Mouse (Mus musculus) midbrain, postnatal 0 days (tissue): Measurements from ENCODE around the gene Tyw5. TPM values are rescaled to one million over a fixed set of nuclear protein-coding genes. Genes with fewer than 3 reads are reported as not detected.

ENCODE experiments used
- ATAC-seq: fragments of 200-750 bp; cut with Nextera tagmentation; 2 replicates; pipeline ENCODE4 v1.8.0; 2017; ENCODE audit warnings: moderate number of reproducible peaks, mild to moderate bottlenecking, moderate TSS enrichment, moderate library complexity; ENCODE audit not compliant: low FRiP score
- DNase-seq: peaks from one replicate; pipeline ENCODE4 v3.0.0-alpha.2; 2015; ENCODE audit warnings: low spot score
- H3K27ac ChIP-seq: fragments of 300-500 bp; sonication (generic); 2 replicates; pipeline ENCODE4 v1.5.1; 2014; ENCODE audit warnings: low read depth, mild to moderate bottlenecking, low read length, mixed read lengths
- H3K27me3 ChIP-seq: fragments of 300-500 bp; sonication (generic); 2 replicates; pipeline ENCODE4 v1.6.1; 2014; ENCODE audit warnings: low read length, control low read depth, mixed read lengths; ENCODE audit not compliant: insufficient read depth
- H3K36me3 ChIP-seq: fragments of 300-500 bp; sonication (generic); 2 replicates; pipeline ENCODE4 v1.6.1; 2014; ENCODE audit warnings: low read length, control low read depth, mixed read lengths; ENCODE audit not compliant: insufficient read depth
- H3K4me1 ChIP-seq: fragments of 300-500 bp; sonication (generic); 2 replicates; pipeline ENCODE4 v1.6.1; 2014; ENCODE audit warnings: mild to moderate bottlenecking, control low read depth, antibody characterized with exemption, low read length, mixed read lengths; ENCODE audit not compliant: insufficient read depth
- H3K4me2 ChIP-seq: fragments of 300-500 bp; sonication (generic); 2 replicates; pipeline ENCODE4 v1.6.1; 2014; ENCODE audit warnings: low read depth, mild to moderate bottlenecking, low read length, mixed read lengths; ENCODE audit not compliant: poor library complexity, severe bottlenecking
- H3K4me3 ChIP-seq: fragments of 300-500 bp; sonication (generic); 2 replicates; pipeline ENCODE4 v1.5.1; 2014; ENCODE audit warnings: low read depth, mild to moderate bottlenecking, low read length, moderate library complexity
- H3K9ac ChIP-seq: fragments of 300-500 bp; sonication (generic); replicated peaks from 2 replicates; pipeline ENCODE4 v1.6.1; 2014; ENCODE audit warnings: mild to moderate bottlenecking, low read length, moderate library complexity, mixed read lengths; ENCODE audit not compliant: poor library complexity, severe bottlenecking
- H3K9me3 ChIP-seq: fragments of 300-500 bp; sonication (generic); 2 replicates; pipeline ENCODE4 v1.6.1; 2016; ENCODE audit warnings: low read length, control low read depth
- CTCF ChIP-seq: IDR thresholded peaks from 2 replicates; pipeline ENCODE4 v1.5.1; 2016; ENCODE audit warnings: antibody characterized with exemption, mild to moderate bottlenecking
- WGBS: fragments of 180-500 bp; shearing (Covaris S2); extraction: QIAGEN DNeasy Blood & Tissue Kit; methylation state at CpG from one replicate; pipeline ENCODE4 v1.1.7; 2014; 5-methylcytosine and 5-hydroxymethylcytosine counted together
- polyA plus RNA-seq: library from polyadenylated mRNA; unstranded; fragments of >200 nt; fragmentation: Nextera tagmentation; extraction: Ambion mirVana; gene quantifications from 2 replicates; pipeline ENCODE4 v1.2.1, GENCODE M21; 2015
- total RNA-seq: library from RNA; depleted of rRNA; stranded (reverse); fragments of >200 nt; gene quantifications from 2 replicates; pipeline ENCODE4 v1.2.3, GENCODE M21; 2014

Tyw5 gene
- total and polyA plus RNA-seq, 2 experiments from 2014 or later: 17.9 to 30.4 TPM

- H3K9ac ChIP-seq: no peak overlapping the region
- H3K27me3 ChIP-seq: no peaks in the 10 kb centered on the region
- no peak overlapping the region for H3K27ac ChIP-seq
- no peak overlapping the region for H3K4me2 ChIP-seq
- 95% methylated on average over 2 of the region's 2 CpGs for WGBS
- no peak for TF ChIP-seq CTCF
- ATAC-seq (no peak), DNase-seq (no peak)
- H3K4me3 ChIP-seq: no peak overlapping the region
- no peaks in the 10 kb centered on the region for H3K9me3 ChIP-seq
- H3K4me1 ChIP-seq: peaks cover 15% of the 10 kb centered on the region
- peaks cover 15% of the 10 kb centered on the region for H3K36me3 ChIP-seq
Measured at GRCm38 (mm10) chr1:57408994-57409393, 2.1 kb upstream of the Tyw5 start.

DNA sequence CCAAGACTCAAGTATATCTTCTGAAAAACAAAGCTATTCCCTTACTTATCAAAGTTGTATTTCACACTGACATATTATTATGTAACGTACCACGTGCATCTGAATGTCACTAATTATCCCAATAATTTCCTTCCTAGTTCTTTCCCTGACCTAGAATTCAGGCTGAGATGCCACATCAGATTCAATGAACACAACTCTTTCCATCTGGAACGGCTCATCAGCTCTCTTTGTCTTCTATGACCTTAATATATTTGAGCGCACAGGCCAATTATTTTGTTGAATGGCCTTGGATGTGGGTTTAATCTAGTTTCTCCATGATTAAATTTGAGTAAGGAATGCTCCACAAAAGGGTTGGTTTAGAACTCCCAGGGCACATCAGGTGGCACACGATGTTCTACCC is 4.8 kb downstream of the Tyw5 start:
- no peak for TF ChIP-seq CTCF
- Histone ChIP-seq H3K36me3 (peaks cover 21% of the 10 kb centered on the region; the same call in 1 of the 2 replicates), H3K4me3 (no peak overlapping the region), H3K27me3 (no peaks in the 10 kb centered on the region), H3K4me1 (peaks cover 4% of the 10 kb centered on the region; the same call in 1 of the 2 replicates), H3K4me2 (no peak overlapping the region), H3K9ac (no peak overlapping the region), H3K9me3 (no peaks in the 10 kb centered on the region), H3K27ac (no peak overlapping the region)
- DNase-seq (no peak), ATAC-seq (no peak)
- WGBS: 96% methylated on average over 5 of the region's 5 CpGs

- no peak overlapping the region for H3K27ac ChIP-seq
- ATAC-seq: no peak
Measured at GRCm38 (mm10) chr1:57400877-57401276, 6.0 kb downstream of the Tyw5 start.

GRCm38 (mm10) chr1:57400321-57400720 is 6.6 kb downstream of the Tyw5 start:
- DNase-seq (no peak), ATAC-seq (no peak)
- TF ChIP-seq CTCF: no peak
- 88% methylated on average over 2 of the region's 2 CpGs for WGBS
- Histone ChIP-seq H3K4me3 (no peak overlapping the region), H3K4me2 (no peak overlapping the region), H3K4me1 (peaks cover 1% of the 10 kb centered on the region; the same call in 1 of the 2 replicates), H3K27me3 (no peaks in the 10 kb centered on the region), H3K9ac (no peak overlapping the region), H3K36me3 (peaks cover 25% of the 10 kb centered on the region; the same call in 1 of the 2 replicates), H3K9me3 (no peaks in the 10 kb centered on the region), H3K27ac (no peak overlapping the region)

More at GRCm38 (mm10) chr1:57400877-57401276, 6.0 kb downstream of the Tyw5 start:
- Histone ChIP-seq H3K4me2 (no peak overlapping the region), H3K4me3 (no peak overlapping the region), H3K9me3 (no peaks in the 10 kb centered on the region), H3K36me3 (peaks cover 22% of the 10 kb centered on the region; the same call in 1 of the 2 replicates), H3K9ac (no peak overlapping the region), H3K4me1 (peaks cover 4% of the 10 kb centered on the region; the same call in 1 of the 2 replicates), H3K27me3 (no peaks in the 10 kb centered on the region)
- WGBS: 92% methylated on average over 2 of the region's 2 CpGs
- DNase-seq: no peak
- no peak for TF ChIP-seq CTCF

GRCm38 (mm10) chr1:57394051-57394450 is 12.8 kb downstream of the Tyw5 start:
- Histone ChIP-seq H3K9ac (no peak overlapping the region), H3K27ac (no peak overlapping the region), H3K36me3 (peaks cover 32% of the 10 kb centered on the region; the same call in 1 of the 2 replicates), H3K27me3 (no peaks in the 10 kb centered on the region), H3K4me2 (no peak overlapping the region), H3K4me1 (no peaks in the 10 kb centered on the region), H3K4me3 (no peak overlapping the region), H3K9me3 (no peaks in the 10 kb centered on the region)
- WGBS: 61% methylated on average over 3 of the region's 3 CpGs
- TF ChIP-seq CTCF: peak; percentile 90
- ATAC-seq (no peak; the same call in 1 of the 2 replicates), DNase-seq (peak; percentile 62)

- ATAC-seq: no peak
- 81% methylated on average over 4 of the region's 4 CpGs for WGBS
- H3K27ac ChIP-seq: no peak overlapping the region
- H3K9ac ChIP-seq: no peak overlapping the region
- no peaks in the 10 kb centered on the region for H3K4me1 ChIP-seq
- no peaks in the 10 kb centered on the region for H3K9me3 ChIP-seq
- no peak for TF ChIP-seq CTCF
- no peak overlapping the region for H3K4me2 ChIP-seq
- H3K27me3 ChIP-seq: no peaks in the 10 kb centered on the region
- H3K36me3 ChIP-seq: peaks cover 25% of the 10 kb centered on the region; the same call in 1 of the 2 replicates
- DNase-seq: no peak
- H3K4me3 ChIP-seq: no peak overlapping the region
Measured at GRCm38 (mm10) chr1:57392417-57392816, 14.5 kb downstream of the Tyw5 start.
